Mouse (Mus musculus) liver, postnatal 0 days (tissue): Measurements from ENCODE around the gene Lamc2.

Experiments used
- CTCF ChIP-seq: sonication (generic); IDR thresholded peaks from 2 replicates; pipeline ENCODE4 v1.5.1; 2016; ENCODE audit warnings: antibody characterized with exemption, low read depth
- EP300 ChIP-seq: IDR thresholded peaks from 2 replicates; pipeline ENCODE4 v1.6.1; 2016; ENCODE audit warnings: antibody characterized with exemption, low read depth, mild to moderate bottlenecking

DNA sequence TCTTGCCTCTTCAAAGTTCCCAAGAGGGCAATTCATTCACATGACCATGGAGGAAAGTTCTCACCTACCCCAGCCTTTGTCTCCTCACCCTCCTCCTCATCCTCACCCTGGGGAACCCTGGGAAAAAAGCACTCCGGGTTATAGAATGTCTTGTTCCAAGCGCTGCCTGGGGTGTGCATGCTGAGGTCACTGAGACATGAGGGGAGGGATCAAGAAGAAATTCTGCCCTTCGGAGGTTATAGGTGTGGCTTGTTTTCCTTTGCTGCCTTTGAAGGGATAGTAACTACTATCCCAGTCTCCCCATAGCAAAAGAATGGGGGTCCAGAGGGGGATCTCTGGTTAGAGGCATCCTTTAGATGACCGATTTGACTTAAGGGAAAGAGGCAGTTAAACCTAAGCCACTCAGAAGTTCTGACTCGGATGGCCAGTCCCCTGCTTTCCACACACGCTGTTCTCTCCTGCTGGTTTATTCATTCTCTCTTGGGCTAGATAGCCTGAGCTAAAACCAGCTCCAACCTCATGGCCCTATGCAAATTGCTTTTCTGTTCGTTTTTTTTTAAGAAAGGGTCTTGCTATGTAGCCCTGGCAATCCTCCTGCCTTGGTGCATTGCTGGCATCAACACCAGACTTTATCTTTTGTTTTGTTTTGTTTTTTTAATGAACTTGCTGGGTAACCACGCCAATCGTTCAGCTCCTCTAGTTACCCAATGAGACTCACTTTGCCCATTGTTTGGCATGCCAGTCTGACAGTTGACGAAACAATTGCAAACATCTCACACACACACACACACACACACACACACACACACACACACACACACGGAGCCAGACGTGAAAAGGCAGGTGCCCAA is 91.8 kb downstream of the Lamc2 start:
- no peak for TF ChIP-seq CTCF
- no peak for TF ChIP-seq EP300
